Mouse (Mus musculus) lung, adult 2 months (tissue): ENCODE results near the gene Dnajb6. TPM values are rescaled to one million over a fixed set of nuclear protein-coding genes. Genes with fewer than 3 reads are reported as not detected.
"Not testable (repeated sequence)": the region's sequence is repeated elsewhere in the genome, so short reads cannot be mapped to it uniquely, and the experiment has no call there.

Experiments
- DNase-seq: peaks from one replicate; pipeline ENCODE4 v3.0.0; 2022
- H3K4me1 ChIP-seq: fragments of 200-500 bp; 2 replicates; pipeline ENCODE4 v1.6.1; 2011; ENCODE audit warnings: low read length; ENCODE audit not compliant: control insufficient read depth, insufficient read depth
- H3K4me3 ChIP-seq: fragments of 200-500 bp; replicated peaks from 2 replicates; pipeline ENCODE3; 2011; ENCODE audit warnings: low read depth, mild to moderate bottlenecking, control low read depth, low read length; ENCODE audit errors: extremely low read depth
- CTCF ChIP-seq: fragments of 200-500 bp; IDR thresholded peaks from 2 replicates; pipeline ENCODE4 v1.5.1; 2011; ENCODE audit warnings: mild to moderate bottlenecking, low read length, control low read depth; ENCODE audit not compliant: insufficient read depth
- POLR2A ChIP-seq: fragments of 200-500 bp; IDR thresholded peaks from 2 replicates; pipeline ENCODE4 v1.6.1; 2011; ENCODE audit warnings: low read depth, mild to moderate bottlenecking, control low read depth, low read length, borderline replicate concordance; ENCODE audit errors: extremely low read depth
- WGBS: fragments of 180-500 bp; shearing (Covaris S2); methylation state at CpG from one replicate; pipeline ENCODE4 v1.1.7; 2018; 5-methylcytosine and 5-hydroxymethylcytosine counted together
- polyA plus RNA-seq: library from polyadenylated mRNA; depleted of rRNA; stranded (reverse); fragments of >200 nt; gene quantifications from 2 replicates; pipeline ENCODE4 v1.2.3, GENCODE M21; 2012

The Dnajb6 gene
- polyA plus RNA-seq, 1 experiment = 29.4 TPM

DNA sequence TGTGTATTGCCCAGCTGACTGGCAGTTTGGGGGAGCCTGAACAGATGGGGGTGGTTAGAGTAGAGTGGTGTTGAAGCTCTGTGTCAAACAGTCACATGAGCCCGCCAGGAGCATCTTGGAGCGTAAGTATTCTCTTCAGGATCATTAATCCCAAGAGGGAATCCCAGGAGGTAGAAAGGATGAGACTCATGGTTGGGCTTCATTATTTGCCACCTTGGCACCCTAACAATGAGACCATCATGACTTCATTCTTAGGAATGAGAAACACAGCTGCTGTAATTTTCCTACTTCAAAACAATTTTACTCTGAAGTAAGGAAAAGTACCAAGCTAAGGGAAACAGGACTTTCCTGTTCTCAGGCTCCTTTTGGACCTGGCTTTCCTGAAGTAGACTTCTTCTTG lies 10.1 kb upstream of the Dnajb6 start:
- WGBS = 93% methylated on average over 2 of the region's 2 CpGs
- DNase-seq = no peak
- Histone ChIP-seq H3K4me1 (no peaks in the 10 kb centered on the region), H3K4me3 (no peak overlapping the region)
- TF ChIP-seq POLR2A = no peak
- no peak for TF ChIP-seq CTCF

DNA sequence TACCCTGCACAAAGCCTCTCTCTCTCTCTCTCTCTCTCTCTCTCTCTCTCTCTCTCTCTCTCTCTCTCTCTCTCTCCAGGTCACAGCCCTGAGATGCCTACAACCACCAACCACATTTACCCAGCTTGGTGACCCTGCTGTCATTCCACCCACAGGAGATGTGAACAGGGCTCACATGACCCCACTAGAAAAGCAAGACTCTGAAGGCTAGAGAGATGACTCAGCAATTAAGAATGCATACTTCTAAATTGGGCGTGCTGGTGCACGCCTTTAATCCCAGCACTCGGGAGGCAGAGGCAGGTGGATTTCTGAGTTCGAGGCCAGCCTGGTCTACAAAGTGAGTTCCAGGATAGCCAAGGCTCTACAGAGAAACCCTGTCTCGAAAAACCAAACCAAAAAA lies 9.4 kb upstream of the Dnajb6 start:
- H3K4me1 ChIP-seq, H3K4me3 ChIP-seq, DNase-seq: not testable (repeated sequence)
- whole genome bisulfite sequencing = 74% methylated on average over 5 of the region's 5 CpGs

DNA sequence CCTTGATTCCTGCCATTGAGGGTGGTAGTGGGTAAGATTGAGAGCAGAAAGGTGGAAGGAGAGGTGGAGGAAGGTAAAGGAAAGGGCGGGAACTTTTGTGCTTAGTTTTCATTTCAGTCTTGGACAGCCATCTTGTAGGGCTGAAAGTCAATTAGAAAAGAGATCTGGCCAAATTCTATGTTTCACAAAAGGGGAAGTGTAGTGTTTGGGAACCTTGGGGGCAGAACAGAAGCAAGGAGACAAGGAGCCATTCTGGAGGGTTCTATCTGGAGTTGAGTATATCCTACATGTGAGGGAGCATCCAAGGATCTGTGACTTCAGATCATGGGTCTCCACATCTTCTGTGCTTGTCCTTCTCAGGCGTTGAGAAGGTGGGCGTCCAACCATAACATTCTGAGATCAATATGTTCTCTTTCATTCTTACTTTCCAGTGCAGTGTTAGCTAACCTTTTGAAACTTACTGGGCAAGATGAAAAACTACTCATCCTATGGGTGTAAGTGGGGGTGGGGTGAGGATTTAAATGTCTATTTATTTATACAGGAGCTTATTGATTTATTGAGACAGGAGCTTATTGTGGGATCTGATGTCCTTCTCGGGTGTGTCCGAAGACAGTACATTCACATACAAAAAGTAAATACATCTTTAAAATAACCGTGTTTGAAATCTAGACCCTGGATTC lies 517 bp upstream of the Dnajb6 start:
- DNase-seq = no peak
- Histone ChIP-seq H3K4me3 (peak overlapping the region; percentile 95), H3K4me1 (peaks cover 8% of the 10 kb centered on the region)
- 43% methylated on average over 6 of the region's 6 CpGs for WGBS
- TF ChIP-seq CTCF (no peak), POLR2A (no peak)

DNA sequence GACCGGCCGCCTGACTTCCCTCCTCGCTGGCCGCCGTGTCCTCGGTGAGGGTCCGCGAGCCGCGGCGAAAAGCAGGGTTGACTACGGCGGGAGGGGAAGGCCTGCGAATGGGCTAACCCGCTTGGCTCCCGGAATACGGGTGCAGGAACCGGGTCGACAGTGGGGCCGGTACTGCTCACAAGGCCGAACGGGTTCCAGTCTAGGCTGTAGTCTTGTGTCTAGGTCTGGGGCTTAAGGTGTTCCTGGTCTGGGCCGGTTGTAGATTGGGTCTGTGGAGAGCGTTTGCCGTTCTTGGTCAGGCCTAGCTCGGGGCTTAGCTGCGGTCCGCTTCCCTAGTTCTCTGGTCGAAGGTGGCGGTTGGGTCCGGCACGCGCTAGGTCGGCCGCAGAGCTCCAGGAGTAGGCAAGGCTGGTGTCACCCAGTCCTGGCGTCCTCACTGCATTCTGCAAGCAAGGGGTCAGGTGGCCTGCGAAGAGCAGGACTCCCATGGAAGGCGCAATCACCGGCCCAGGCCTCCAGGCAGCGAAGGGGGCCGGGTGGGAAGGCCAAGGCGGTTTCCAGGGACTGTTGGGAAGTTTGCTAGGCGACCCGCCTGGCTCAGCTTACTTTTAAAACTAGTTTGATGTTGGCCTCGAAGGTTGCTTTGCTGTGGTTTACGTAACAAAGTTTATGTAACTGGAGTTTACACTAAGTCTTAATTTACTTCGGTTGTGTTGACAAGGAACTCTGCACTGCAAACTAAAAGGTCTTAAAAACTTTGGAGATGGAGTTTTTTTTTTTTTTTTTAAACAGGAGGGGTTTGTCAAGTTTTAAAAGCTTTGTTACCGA lies 799 bp downstream of the Dnajb6 start:
- Histone ChIP-seq H3K4me3 (peak overlapping the region; percentile 95), H3K4me1 (peaks cover 15% of the 10 kb centered on the region)
- WGBS = under 1% methylated on average over 48 of the region's 48 CpGs
- DNase-seq = no peak
- no peak for TF ChIP-seq CTCF
- TF ChIP-seq POLR2A = no peak

DNA sequence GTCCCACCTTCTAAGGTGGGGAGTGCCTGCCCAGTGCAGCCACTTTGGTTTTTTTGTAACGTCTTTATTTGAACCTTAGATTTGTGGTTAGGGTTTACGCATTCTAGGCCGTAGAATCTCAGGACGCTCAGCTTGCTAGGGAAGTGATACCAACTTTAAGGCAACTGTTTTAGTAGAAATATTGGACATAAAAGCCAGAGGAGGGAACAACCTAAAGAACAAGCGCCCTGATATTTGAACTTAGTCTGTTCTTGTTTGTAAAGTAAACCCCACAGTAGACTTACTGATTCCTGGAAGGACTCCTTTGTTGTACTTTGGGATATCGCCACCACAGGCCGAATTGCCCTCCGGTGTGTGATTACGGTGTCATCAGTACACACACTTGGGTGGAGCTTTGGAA lies 1.5 kb downstream of the Dnajb6 start:
- Histone ChIP-seq H3K4me3 (peak overlapping the region; percentile 95), H3K4me1 (peaks cover 17% of the 10 kb centered on the region)
- DNase-seq = no peak
- TF ChIP-seq CTCF (no peak), POLR2A (no peak)
- 29% methylated on average over 9 of the region's 9 CpGs for WGBS

DNA sequence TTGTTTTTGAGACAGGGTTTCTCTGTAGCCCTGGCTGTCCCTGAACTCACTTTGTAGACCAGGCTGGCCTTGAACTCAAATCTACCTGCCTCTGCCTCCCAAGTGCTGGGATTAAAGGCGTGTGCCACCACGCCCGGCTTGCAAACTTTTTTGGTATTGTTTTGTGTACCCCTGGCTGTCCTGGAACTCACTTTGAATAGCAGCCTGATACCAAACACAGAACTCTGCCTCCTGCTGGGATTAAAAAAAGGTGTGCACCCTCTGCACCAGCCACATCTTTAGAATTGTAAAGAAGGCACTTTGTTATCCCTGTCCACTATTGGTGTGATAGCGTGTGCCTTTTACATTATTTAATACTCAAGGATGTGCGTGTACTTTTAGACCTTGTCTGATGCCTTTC lies 2.0 kb downstream of the Dnajb6 start:
- H3K4me3 ChIP-seq = no peak overlapping the region
- TF ChIP-seq CTCF (no peak), POLR2A (no peak)
- no peak for DNase-seq
- H3K4me1 ChIP-seq = peaks cover 17% of the 10 kb centered on the region
- WGBS = 84% methylated on average over 5 of the region's 5 CpGs

DNA sequence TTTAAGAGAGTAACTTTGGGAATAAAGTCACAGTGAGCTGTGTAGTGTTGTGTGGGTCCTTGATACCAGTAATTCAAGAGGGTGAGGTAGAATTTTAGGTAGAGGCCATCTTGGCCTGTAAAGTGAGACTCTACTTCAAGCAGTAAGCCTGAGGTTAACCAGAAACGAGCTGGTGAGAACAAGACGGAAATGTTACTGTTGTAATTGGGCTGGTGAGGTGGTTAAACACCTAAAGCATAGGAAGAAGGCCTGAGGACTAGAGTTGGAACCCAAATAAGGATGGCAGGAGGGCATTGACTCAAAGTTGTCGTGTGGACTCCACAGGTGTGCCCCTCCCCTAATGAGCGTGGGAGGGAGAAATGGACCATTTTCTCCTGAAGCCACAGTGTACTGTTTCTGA lies 2.6 kb downstream of the Dnajb6 start:
- 70% methylated on average over 4 of the region's 4 CpGs for WGBS
- H3K4me1 ChIP-seq = peaks cover 17% of the 10 kb centered on the region
- TF ChIP-seq CTCF (no peak), POLR2A (no peak)
- DNase-seq = no peak
- H3K4me3 ChIP-seq = no peak overlapping the region

DNA sequence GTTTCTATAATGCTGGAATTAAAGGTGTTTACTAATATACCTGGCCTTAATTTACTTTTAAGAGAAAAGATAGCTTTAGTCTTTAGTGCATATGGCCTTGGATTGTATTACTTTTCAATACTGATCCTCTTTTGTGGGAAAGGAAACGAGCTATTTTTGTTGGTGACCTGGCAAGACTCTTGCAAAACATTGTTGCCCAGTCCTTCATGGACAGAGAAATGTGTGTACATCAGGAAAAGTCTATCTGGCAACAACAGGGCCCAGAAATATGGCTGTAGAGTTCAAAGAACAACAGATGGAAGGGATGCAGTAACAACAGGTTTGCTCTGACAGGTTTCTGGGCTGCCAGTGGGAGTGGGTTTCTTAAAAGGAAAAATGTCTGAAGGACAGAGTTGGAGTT lies 5.2 kb downstream of the Dnajb6 start:
- peaks cover 17% of the 10 kb centered on the region for H3K4me1 ChIP-seq
- 16% methylated on average over 1 of the region's 1 CpGs for WGBS
- DNase-seq = no peak
- TF ChIP-seq POLR2A = no peak
- no peak for TF ChIP-seq CTCF
- H3K4me3 ChIP-seq = no peak overlapping the region

DNA sequence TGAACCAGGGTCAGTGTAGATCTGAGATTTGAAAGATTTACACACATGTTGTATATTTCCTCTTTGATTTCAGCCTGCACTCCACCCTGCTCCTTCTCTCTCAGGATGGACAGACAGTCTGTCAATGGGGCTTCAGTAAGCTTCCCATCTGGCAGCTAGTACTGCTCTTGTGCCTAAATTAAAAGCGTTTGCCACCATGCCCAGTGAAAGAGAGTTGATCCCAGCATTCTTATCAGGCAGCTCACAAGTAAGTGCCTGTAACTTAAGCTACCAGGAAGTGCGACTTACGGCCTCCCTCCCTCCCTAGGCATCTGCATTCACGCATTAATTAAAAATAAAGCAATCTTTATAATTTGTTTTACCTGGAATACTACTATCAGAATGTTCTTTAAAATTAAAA lies 5.6 kb downstream of the Dnajb6 start:
- WGBS = 53% methylated on average over 4 of the region's 4 CpGs
- Histone ChIP-seq H3K4me1 (peaks cover 17% of the 10 kb centered on the region), H3K4me3 (no peak overlapping the region)
- TF ChIP-seq POLR2A (no peak), CTCF (no peak)
- DNase-seq = no peak

DNA sequence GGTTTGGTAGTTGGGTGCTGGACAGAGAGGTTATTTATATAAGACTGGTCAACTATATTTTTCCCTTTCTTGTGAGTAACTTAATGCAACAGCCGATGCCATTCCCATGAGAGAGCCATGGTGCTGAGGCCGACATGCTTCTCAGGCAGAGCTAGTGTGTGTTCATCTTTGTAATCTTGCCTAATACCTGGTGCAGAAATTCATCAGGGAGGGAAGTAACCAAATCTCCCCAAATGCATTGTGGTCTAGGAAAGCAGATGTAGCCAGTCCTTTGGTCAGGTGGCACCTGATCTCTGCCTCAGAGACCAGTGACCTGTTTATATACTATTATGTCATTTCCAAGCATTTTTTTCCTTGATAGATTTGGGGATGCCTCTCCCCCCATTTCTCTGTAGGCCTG lies 12.2 kb downstream of the Dnajb6 start:
- H3K4me1 ChIP-seq = no peaks in the 10 kb centered on the region; the same call in 1 of the 2 replicates
- TF ChIP-seq POLR2A (no peak), CTCF (no peak)
- WGBS = 95% methylated on average over 2 of the region's 2 CpGs

More for the DNA sequence above, 12.2 kb downstream of the Dnajb6 start:
- H3K4me3 ChIP-seq = no peak overlapping the region
- no peak for DNase-seq
